Mouse (Mus musculus): Measurements from ENCODE around the gene Shisa2.

The Shisa2 gene

DNA sequence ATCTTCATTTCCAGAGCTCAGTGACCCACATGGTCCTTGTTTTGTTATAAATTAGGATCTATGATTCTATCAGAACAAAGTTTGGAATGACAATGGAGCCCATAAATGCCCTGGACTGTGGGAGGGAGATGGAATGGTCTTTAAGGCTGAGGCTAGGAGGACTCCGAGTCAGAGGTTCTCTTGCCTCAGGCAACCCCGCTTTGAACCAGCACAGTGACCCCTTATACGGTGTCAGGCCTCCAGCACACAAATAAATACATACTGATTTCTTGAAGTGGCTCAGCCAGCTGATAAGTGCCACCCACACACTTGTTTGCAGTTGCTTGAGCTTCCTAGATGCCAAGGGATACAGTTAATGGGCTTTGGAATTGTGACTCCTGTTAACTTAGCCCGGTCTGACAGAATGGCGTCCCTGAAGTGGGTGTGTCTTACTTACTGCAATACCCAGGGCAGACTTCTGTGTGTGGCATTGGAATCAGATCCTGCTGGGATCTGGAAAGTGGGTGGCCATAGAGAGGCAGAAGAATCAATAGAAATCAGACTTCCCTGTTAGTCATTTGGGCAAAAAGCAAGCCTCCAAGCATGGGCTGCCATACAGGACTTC, 8.3 kb downstream of the Shisa2 start:
- no peak for DNase-seq

DNA sequence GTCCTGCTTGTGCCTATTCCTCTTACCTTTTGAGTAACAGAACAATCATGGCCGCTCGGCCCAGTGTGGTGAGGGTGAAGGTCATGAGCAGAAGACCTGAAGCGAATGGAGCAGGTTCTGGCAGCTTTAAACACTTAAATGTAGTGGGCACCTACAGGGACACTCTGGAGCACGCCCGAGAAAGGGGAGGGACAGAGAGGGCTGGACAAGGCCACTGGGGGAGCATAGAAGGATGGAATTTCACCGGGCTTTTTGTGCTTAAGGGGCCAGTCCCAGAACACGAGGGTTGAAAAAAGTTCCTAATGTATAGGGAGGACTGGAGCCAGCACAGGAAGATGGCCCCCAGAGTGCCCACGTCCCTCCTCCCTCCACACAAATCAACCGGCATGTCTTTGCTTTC, 8.9 kb downstream of the Shisa2 start:
- no peak for DNase-seq

DNA sequence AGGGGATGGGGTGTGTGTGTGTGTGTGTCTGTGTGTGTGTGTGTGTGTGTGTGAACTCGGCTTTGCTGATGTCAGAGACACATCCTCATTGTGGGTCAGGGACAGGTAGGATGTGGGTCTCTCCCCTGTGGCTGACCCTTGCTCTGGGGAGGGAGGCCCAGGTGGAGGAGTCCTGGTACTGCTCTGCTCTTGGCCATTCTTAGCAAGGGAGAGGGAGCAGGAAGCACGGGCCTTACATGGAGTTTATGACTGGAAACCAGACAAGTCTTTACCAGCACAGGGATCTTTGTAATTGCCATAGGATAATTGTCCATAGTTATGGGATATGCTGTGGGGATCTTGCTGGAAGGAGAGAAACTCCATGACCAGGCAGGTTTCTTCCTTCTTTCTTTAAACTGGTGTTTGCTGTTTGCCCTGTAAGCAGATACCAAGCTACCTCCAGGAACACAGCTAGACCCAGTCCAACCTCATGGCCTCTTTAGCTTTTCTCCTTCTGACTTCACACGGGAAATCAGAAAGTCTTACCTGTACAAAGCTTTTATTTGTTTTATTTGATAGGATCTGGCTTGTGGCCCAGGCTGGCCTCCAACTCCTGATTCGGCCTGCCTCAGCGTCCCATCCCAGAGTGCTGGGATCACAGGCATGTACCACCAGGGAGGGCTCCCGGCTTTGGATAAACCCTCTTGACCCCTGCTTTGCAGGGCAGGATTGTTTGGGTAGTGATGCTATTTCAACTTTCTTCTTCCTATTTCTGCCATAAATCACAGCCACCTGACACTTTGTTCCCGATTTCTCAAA, 14.0 kb downstream of the Shisa2 start:
- DNase-seq = no peak

DNA sequence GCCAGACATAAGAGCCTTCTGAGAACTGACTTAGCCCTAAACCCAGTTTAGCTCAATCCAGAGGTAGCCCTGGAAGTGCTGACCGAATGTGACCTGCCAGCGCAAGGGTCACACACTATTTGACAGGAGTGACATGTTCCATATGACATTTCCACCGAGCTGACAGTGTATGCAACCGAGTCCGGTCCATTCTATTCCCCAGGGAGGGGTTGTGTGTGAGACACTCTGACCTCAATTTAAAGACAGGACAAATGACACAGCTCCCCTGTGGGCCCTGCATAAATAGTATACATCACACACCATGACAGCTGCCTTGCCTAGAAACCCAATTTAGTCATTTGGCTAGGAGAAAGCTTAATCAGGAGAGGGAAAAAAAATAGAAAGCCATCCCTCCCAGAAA, 16.7 kb downstream of the Shisa2 start:
- no peak for DNase-seq

DNA sequence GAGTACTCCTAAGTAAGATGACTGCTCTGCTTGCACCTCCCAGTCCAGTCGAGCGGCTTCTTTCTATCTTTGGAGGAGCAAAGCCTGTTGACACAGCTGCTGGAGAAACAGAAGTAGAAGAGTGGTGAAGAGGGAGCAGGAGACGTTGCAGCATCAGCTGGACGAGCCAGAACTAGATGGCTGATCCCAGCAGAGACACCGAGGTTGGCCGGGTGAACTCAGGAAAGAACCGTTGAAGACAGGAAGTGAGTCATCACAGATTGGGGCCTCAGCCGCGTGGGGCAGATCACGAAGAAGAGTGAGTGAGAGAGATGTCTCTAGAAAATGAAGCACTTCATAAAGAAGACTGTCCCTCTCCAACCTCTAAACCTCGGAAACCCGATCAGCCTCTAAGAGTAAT, 18.5 kb downstream of the Shisa2 start:
- DNase-seq = no peak

DNA sequence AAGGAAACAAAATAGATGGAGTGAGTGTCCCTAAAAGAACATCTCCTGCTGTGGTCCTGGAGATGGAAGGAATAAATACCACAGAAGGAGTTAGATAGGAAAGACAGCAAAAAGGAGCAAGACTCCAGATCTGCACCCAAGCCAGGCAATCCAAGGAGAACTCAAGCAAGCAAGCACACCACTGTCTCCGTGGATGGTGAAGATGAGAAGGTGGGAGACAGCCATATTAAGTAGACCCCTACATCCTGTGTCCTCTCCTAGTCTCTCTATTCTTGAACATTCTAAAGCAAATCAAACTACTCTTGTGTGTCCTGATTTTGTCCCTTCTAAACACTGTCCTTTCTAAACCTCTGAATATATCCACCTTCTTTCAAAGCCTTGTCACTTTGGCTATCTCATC, 19.1 kb downstream of the Shisa2 start:
- DNase-seq = no peak

DNA sequence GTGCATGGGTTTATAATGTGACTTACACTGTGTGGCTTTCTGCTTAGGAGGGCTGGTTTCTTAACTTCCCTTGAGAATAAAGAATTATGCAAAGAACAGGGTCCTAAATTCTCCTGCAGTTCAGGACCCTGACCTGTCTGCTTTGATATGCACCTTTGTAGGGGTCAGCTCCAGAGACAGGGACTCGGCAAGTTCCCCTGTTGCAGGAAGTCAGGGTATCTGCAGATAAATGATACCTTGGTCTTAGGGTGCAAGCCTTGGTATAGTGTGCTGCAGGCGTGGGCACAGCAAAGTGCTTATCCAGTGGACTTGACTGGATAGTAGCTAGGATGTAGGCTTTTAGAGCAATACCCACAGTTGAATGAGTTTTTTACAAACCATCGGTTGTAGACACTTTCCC, 19.8 kb downstream of the Shisa2 start:
- DNase-seq = no peak

DNA sequence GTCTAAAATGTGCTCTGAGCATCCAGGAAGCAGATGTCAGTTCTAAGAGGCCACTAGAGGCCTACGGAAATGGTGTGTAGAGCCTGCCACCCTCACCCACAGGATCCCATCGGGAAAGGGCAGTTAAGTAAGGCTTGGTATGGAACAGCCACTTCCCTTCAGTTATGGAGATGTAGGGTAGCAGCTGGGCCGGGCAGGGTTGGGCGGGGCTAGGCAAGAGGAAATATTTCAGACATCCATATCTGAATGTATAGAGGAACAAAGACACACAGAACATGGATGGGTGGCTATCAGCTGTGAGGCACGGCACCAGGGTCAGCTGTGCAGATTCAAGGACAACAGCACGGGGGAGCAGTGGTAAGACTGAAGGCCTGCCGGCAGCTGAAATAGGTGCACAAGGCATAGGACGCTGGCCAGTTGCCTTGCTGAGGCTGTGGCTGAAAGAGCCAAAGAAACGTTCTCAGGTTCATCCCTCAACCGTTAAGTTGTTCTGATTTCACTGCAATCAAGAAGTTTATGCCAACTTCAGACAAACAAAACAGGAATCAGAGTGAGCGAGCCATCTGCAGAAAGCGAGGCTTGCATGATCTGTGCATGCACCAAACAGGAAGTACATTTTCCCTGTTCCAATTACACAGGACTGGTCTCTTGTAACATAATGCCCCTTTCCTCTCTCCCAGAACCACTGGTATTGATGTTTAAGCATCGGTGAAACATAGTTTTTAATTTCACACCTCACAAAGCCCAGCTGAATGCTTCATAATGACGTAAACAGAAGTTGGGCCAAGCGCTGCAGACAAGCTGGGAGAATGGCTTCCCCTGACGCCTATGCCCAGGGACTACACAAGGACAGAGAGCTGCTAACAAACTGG, 22.0 kb downstream of the Shisa2 start:
- no peak for DNase-seq

DNA sequence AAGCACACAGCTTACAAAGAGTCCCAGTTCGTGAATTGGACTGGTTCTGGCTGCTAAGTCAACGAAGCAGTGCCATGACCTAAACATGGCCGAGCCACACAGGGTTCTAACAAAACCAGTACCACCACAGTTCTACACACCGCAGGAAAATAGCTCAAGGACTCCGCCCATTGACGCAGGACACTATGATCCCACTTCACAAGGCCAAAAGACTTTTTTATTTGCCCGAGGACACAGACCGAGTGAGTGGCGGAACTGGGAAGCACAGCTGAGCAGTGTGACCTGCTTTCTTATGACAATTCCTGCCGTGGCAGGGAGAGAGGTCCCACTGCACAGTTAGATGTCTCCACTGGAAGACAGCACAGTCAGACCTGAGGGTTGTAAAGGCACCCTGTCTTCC, 23.5 kb downstream of the Shisa2 start:
- DNase-seq = no peak

DNA sequence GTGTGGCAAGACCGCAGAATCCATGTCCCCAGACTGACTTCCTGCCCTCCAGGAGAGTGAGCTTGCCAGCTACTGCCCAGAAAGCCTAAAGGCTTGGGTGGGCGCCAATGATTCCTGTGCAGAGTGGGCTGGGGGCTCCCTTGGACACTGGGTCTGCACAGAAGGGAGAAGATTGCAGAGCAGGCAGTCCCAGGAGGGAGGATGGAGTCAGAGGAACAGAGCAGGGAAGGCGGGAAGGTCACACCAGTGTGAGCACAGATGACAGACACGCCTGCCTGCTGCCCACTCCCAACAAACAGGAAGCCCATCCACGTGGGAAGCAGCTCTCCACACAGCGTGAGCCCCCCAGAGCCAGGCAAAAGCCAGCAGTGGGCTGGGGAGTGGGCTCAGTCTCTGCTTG, 24.2 kb downstream of the Shisa2 start:
- DNase-seq = no peak

DNA sequence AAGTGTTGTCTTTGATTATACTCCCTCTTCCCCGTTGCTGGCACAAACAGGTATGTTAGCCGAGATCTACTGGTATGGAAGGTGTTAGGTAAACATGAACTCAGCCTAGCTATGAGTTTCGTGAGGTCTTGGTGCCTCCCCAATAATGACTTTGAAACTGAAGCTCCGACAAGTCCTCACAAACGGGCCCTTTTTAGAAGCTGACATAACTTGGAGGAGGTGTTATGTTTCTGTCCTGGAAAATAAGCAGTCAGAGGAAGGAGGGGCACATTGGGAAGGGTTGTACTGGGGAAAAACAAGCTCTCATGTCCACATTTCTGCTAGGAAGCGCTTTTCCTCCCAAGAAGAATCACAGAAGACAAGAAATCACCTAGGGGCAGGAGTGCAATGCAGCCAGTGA, 31.5 kb downstream of the Shisa2 start:
- no peak for DNase-seq

DNA sequence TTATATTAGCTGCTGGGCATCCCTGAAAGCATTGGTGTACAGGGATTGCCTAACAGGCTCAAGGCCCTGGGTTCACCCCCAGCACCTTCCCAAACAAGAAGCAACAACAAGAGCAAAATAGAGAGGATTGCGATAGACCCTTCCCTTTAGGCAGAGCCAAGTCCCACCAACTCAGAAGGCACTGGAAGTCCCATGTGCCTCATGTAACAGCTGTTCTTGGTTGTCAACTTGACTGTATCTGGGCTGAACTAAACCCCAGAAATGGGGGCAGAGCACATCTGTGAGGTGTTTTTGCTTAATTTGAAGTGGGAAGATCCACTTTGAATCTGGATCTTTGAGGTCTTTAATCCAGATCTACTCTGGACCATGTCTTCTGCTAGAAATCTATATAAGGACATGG, 32.0 kb downstream of the Shisa2 start:
- no peak for DNase-seq

DNA sequence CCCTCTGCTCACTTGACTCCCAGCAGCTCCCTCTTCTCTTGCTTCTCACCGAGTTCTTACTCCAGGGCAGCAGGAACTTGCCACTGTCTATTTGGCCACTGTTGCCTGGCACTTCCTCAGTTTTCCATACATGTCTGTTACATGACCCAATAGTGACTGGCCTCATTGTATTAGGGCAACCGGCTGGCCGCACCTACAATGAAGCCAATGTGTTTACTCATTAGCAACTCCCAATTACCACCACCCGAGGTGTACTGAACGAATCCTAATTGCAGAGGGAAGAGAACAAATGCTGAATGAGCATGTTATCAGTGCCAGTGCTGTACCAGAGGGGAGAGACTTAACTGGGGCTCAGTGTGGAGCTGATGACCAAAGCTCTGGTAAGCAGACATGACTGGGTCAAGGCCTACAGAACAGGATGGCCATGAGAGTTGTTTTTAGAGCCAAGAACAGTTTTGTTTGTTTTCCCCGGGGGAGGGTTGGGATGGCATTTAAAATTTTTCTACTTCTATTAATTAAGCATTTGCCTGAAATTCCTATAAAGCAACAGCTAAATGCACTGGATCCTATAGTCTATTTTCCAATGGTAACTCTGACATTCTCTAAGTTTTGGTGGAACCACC, 47.9 kb downstream of the Shisa2 start:
- DNase-seq = no peak

DNA sequence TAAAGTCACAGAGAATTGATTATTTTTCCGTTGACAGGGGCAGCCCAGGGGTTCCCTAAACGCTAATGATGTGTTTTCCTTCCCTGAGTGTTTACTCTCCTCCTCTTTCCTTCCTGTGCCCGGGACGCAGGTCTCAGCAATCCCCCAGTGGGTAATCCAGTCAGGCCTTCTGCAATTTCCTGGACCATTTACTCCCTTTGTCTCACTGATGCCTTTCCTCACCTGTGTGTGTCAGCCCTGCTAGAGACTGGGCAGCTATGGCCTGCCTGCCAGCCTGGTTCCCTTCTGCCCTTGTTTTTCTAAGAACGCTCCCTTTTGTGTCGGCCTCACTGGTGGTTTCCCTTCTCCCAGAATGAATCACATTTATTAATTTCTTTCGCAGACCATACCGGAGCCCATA, 49.4 kb downstream of the Shisa2 start:
- DNase-seq = no peak

DNA sequence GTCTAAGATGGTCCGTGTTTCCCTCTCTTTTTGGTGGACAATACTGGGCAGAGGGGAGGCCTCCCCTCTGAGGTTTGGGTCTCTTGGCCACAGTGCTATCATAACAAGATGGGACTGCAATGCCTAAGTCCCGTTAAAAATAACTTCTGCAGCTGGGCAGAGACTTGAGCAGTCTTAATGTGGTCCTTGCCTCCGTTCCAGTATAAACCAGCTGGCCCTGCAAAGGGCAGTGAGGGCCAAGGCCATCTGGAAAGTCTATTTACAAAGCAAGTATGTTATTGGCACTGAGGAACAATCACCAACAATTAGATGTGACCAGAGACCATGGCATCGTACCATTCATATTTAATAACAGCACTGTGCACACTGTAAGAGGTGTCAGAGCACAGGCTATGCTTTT, 50.2 kb downstream of the Shisa2 start:
- DNase-seq = no peak

DNA sequence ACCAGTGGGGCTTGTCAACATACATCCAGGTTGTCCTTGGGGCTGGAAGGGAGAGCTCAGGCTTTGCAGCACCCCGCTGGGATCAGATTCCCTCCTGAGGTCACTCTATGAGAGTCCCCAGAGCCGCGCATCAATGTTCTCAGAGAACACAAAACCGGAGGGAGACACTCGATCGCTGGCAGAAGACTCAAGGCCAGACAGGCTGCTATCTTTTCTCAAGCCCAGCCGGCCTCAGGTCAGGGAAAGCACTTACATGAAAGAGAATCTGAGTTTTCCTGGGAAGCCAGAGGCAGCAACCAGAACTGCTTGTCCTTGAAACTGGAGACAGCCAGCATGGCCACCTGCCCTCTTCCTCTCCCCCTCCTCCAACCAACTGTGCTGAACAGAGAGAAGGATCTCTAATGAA, 52.5 kb downstream of the Shisa2 start:
- DNase-seq = no peak

All from lung, postnatal 14 days (tissue).